Mouse (Mus musculus) bone marrow macrophage, adult 2 months (primary cell): Measurements from ENCODE around the gene Grk6. TPM values are rescaled to one million over a fixed set of nuclear protein-coding genes. Genes with fewer than 3 reads are reported as not detected.
A peak's percentile ranks its signal among the peaks of the same experiment; 100 is the strongest.

Experiments used
- H3K27ac ChIP-seq: 2 replicates; pipeline ENCODE4 v1.5.1; 2012; ENCODE audit warnings: low read depth, low read length; ENCODE audit not compliant: insufficient read depth
- H3K4me1 ChIP-seq: 2 replicates; pipeline ENCODE4 v1.6.1; 2012; ENCODE audit warnings: low read length; ENCODE audit not compliant: control insufficient read depth, insufficient read depth
- H3K4me3 ChIP-seq: 2 replicates; pipeline ENCODE4 v1.5.1; 2012; ENCODE audit warnings: mild to moderate bottlenecking, low read length, moderate library complexity; ENCODE audit not compliant: insufficient read depth
- CTCF ChIP-seq: IDR thresholded peaks from 2 replicates; pipeline ENCODE4 v1.5.1; 2012; ENCODE audit warnings: low read depth, mild to moderate bottlenecking, low read length, moderate library complexity
- POLR2A ChIP-seq: IDR thresholded peaks from 2 replicates; pipeline ENCODE4 v1.6.1; 2012; ENCODE audit warnings: mild to moderate bottlenecking, low read depth, low read length, borderline replicate concordance
- polyA plus RNA-seq: library from polyadenylated mRNA; stranded (reverse); fragments of >200 nt; gene quantifications from 2 replicates; pipeline ENCODE4 v1.2.4, GENCODE M21; 2012; ENCODE audit not compliant: missing spikeins, insufficient read depth, insufficient read length

The Grk6 gene
- 42.1 and 43.0 TPM in 2 replicates for polyA plus RNA-seq

DNA sequence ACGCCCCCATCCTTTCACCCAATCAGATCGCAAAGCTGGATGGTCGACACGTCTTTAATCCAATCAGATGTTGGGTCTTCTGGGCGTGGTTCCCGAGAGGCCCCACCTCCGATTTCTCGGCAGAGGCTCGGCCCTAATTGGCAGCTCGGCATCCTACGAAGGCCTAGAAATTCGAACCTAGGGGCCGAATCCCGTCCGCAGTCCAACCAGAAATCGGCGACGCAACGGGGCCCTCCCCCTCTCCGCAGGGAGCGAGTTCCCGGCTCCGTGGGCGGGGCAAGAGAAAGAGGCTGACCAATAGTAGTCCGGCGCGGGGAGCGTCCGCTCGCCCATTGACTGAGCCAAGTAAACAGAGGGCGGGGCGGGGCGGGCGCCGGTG lies at the start of gene Grk6:
TSS of gene Grk6 (plus strand) at position 136 of the 379 bp plus-strand sequence.
- peak within 1 kb of the TSS; percentile 93 for H3K4me3 ChIP-seq
- peak within 1 kb of the TSS; percentile 94 for H3K27ac ChIP-seq
- no peak for TF ChIP-seq POLR2A
- TF ChIP-seq CTCF: no peak
- peaks cover 26% of the 10 kb centered on the region for H3K4me1 ChIP-seq

DNA sequence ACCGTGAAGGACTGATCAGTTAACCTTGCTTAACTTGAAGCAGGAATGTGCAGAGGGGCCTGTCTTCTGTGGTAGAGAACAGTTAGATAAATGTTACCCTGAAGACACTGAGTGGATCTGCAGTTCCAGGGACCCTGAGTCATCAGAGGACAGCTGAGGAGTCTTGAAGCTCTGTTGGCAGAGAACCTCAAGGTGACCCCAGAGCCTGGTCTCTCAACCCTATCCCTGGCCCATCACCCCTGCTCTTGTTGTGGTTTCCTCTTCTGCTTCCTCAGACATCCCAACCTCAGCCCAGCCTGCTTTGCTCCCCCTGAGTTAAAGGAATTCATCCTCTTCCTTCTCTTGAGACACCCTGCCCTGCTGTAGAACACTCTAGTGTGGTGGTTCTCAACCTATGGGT lies 46.8 kb upstream of the Grk6 start, which contains the start of gene Slc34a1:
TSS of gene Slc34a1 (plus strand) at position 100 of the 400 bp plus-strand sequence.
- TF ChIP-seq POLR2A (no peak), CTCF (no peak)

DNA sequence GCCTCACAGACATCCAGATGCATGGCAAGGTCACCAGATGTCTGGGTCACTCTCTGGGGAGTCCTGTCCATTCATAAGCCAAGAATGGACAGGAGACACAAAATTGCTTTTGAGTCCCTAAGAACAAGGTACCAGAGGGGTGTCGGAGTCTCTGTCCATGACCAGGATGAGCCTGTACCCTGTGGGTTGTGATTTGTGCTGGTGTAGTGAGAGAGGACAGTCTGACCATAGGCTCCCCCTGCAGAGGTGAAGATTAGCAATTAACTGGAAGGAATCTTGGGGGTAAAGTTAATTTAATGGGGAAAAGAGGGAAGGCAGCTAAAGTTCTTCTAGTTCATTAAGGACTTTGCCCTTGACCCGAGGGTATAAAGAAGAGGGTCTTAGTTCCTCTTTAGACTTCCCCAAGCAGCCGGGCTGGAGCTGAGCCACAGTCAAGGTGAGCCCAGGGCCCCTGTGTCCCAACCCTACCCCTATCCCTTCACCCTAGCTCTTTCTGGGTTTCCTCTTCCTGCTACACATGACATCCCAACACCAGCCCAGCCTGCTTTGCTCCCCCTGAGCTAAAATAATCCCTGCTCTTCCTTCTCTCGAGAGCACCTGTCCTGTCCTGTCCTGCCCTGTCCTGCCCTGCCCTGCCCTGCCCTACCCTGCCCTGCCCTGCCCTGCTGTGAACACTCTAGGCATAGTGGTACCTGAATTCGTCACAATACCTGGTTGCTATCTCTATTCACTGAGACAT lies 45.4 kb upstream of the Grk6 start:
- Histone ChIP-seq H3K27ac (no peak overlapping the region), H3K4me1 (peaks cover 9% of the 10 kb centered on the region), H3K4me3 (no peak overlapping the region)
- no peak for TF ChIP-seq POLR2A
- TF ChIP-seq CTCF: no peak

More for the DNA sequence above, 46.8 kb upstream of the Grk6 start, which contains the start of gene Slc34a1:
- Histone ChIP-seq H3K4me1 (peaks cover 2% of the 10 kb centered on the region; the same call in 1 of the 2 replicates), H3K4me3 (no peak within 1 kb of the TSS), H3K27ac (no peak within 1 kb of the TSS)

DNA sequence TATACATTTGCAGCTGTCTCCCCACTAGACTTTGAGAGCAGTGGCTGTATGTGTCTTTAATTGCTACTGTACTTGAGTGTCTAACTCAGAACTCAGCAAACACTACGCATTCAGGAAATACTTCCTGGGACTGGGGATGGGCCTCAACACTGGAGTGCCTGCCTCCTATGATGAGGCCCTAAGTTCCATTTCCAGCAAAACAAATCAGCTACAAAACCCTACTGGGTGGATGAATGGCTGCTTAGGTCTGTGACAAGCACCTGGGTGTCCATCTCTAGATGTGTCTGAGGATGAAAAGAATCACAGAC lies 44.9 kb upstream of the Grk6 start:
- Histone ChIP-seq H3K4me3 (no peak overlapping the region), H3K4me1 (peaks cover 13% of the 10 kb centered on the region), H3K27ac (no peak overlapping the region)
- TF ChIP-seq POLR2A (no peak), CTCF (no peak)

DNA sequence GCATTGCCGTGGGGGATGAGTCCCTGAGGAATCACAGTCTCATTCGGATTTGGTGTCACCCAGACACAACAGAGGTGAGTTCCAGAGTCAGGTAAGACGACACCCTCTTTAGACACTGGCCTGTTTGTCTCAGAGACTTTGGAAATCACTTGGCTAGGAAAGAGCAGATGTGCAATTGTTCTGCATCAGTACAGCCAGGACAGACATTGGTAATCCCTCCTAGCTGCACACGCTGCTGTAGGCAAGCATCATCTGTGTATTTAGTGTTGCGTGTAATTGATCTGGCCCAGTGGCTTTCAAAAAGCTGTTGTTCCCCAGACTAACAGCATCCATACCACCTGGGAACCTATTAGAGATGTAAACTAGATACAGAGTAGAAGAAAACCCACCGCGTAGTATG lies 41.6 kb upstream of the Grk6 start:
- H3K4me3 ChIP-seq: no peak overlapping the region
- peaks cover 25% of the 10 kb centered on the region for H3K4me1 ChIP-seq
- TF ChIP-seq POLR2A: no peak
- no peak for TF ChIP-seq CTCF
- no peak overlapping the region for H3K27ac ChIP-seq

DNA sequence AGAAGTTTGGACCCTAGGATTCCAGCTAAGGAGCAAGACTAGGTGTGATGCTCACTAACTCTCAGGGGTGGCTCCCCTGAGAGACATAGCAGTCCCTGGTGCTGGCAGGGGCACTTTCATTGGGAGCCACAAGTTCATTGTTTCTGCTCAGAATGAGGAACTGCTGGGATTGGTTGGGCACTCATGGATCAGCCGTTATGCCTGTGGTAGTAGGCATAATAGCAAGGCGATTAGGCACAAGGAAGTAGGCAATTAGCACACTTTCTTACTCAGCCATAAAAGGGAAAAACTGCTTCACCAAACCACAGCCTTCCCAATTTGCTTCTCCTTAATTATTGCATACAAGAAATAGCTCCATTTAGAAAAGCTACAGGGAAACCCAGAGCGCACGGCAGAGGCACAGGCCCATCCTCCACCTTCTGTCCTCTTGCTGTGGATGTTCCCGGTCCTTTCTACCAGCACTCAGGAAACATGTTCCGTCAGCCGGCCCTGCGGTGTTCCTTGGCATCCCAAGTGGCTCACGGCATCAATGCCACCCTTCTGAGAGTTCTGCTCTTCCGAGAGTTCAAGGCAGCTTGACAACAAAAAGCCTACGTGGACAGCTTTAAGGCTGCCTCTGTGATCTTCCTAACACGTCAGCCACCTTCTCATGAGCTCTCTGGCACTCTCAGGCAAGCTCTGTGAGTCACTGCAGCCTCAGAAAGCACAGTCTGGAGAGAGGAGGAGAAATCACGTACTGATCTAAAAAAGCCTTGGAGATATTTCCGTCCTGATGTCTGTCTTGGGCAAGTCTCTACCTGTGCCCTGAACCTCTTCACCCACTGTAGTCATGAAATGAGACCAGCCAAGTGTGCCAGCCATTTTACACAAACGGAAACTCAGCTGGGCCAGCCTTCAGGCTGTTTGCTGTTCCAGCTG lies 40.7 kb upstream of the Grk6 start:
- peaks cover 23% of the 10 kb centered on the region for H3K4me1 ChIP-seq
- H3K4me3 ChIP-seq: no peak overlapping the region
- TF ChIP-seq POLR2A (no peak), CTCF (no peak)
- H3K27ac ChIP-seq: no peak overlapping the region

DNA sequence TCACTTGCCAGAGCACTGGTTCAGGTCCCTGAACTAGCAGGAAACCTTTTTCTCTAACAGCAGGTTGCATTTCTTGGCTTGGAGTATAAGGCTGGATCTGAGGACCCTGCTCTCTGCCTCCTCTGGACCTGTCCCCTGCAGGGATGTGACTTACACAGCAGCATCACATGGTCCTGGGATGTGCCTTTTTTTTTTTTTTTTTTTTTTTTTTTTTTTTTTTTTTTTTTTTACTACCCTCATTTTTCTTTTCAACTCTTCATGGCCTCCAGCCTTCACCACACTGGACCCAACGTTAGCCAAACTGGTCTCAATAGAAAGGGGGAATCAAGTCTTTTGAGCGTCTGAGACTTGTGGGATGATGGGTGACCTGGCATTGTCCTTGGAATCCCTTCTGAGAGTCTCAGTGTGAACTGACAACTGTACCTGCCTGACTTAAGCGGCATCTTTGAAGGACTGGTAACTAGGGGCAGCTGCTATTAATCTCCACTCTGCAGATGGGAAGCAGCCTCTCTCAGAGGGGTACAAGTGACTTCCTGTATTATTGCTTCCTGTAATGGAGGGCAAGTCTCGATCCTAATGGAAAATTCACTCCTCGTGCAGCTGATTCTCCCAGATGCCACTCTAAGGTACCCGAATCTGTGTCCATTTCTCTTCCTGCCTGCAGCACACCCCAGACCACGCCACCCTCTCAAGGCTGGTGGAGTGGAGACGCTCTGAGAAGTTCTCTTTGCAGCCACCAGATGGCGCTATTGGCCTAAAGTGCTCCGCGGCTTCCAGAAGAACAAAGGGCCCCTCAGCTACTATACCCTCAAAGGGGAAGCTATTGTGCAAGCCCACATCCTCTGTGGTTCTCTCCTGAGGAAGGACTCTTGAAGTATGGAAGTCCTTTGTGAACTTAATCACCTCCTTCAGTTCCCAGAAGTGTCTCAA lies 39.8 kb upstream of the Grk6 start:
- peak overlapping the region; percentile 18 for H3K4me3 ChIP-seq
- peaks cover 23% of the 10 kb centered on the region for H3K4me1 ChIP-seq
- H3K27ac ChIP-seq: no peak overlapping the region
- TF ChIP-seq POLR2A (no peak), CTCF (peak; percentile 92)

DNA sequence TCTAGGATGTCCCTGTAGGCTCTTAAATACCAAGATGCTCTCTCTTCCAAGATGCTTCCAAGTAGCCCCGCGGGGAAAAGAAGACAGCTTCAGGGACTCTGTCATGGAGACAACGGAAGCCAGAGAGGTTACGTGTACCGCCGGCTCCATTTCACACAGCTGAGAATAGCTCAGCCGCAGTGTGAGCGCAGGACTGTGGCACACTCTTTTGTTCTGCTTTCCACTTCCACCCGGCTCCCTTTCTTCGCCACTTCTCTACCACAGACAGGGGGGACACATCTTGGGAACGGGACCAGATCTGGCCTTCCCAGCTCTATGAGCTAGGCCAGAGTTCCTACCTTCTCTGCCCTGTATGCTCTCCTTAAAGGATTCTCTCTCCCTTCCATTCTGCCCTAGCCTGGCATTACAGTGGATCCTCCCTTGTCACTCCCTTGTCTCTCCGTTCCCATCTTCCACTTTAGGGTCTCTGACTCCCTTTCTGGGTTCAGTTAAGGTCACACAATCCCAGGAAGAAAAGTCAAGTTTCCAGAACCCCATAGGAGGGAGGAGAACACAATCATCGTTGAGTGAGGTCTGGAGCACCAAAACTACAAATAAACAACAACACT lies 39.0 kb upstream of the Grk6 start:
- no peak overlapping the region for H3K27ac ChIP-seq

DNA sequence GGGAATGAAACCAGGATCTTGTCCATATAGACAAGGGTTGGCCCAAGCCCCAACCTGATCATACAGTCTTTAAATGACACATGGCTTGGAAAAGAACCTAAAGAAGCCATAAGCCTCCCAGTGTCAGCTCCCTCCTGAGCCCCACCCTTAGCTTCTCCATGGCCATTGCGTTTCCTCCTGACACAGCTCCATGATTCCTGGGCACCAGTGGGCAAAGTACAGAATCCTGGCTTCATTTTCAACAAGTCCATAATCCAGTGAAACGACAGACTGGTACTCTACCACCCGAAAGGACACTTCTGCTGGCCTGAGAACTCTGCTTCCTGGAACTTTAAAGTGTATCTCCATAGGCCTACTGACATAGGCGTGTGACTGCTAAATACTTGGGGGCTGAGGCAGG lies 37.5 kb upstream of the Grk6 start:
- no peak overlapping the region for H3K27ac ChIP-seq
- H3K4me3 ChIP-seq: no peak overlapping the region
- TF ChIP-seq POLR2A: no peak
- no peak for TF ChIP-seq CTCF
- peaks cover 23% of the 10 kb centered on the region for H3K4me1 ChIP-seq

More for the DNA sequence above, 39.0 kb upstream of the Grk6 start:
- TF ChIP-seq CTCF (no peak), POLR2A (no peak)
- H3K4me1 ChIP-seq: peaks cover 23% of the 10 kb centered on the region
- peak overlapping the region; percentile 11; the same call in 1 of the 2 replicates for H3K4me3 ChIP-seq
